Mouse (Mus musculus): Measurements from ENCODE around the gene Inka1.

- TF ChIP-seq POLR2A (IDR thresholded peaks at IDR 0.05; ENCODE audit: extremely low read depth, insufficient read depth, low read length) (no peak), CTCF (IDR thresholded peaks at IDR 0.05; ENCODE audit: low read depth, low read length) (no peak)
Measured at GRCm38 (mm10) chr9:107982681-107983346, 2.9 kb downstream of the Inka1 start, which contains the start of gene Gm20661.

All from liver, adult 2 months (tissue).